Mouse (Mus musculus) stomach, postnatal 0 days (tissue): ENCODE results near the gene Klf12. TPM values are rescaled to one million over a fixed set of nuclear protein-coding genes. Genes with fewer than 3 reads are reported as not detected.

Experiments
- ATAC-seq: fragments of 200-750 bp; cut with Nextera tagmentation; 2 replicates; pipeline ENCODE4 v1.8.0; 2017; ENCODE audit not compliant: low FRiP score, low TSS enrichment
- DNase-seq: peaks from one replicate; pipeline ENCODE4 v3.0.0-alpha.2; 2016; ENCODE audit warnings: low spot score
- H3K27ac ChIP-seq: fragments of 300-500 bp; sonication (generic); replicated peaks from 2 replicates; pipeline ENCODE4 v1.5.1; 2014; ENCODE audit warnings: mild to moderate bottlenecking, control low read depth
- H3K27me3 ChIP-seq: fragments of 300-500 bp; sonication (generic); 2 replicates; pipeline ENCODE4 v1.6.1; 2014; ENCODE audit warnings: low read length; ENCODE audit not compliant: control insufficient read depth, insufficient read depth
- H3K36me3 ChIP-seq: fragments of 300-500 bp; sonication (generic); 2 replicates; pipeline ENCODE4 v1.6.1; 2014; ENCODE audit warnings: low read length, mixed read lengths; ENCODE audit not compliant: control insufficient read depth, insufficient read depth
- H3K4me1 ChIP-seq: fragments of 300-500 bp; sonication (generic); replicated peaks from 2 replicates; pipeline ENCODE4 v1.6.1; 2014; ENCODE audit warnings: antibody characterized with exemption; ENCODE audit not compliant: control insufficient read depth, insufficient read depth
- H3K4me2 ChIP-seq: fragments of 300-500 bp; sonication (generic); replicated peaks from 2 replicates; pipeline ENCODE4 v1.6.1; 2014; ENCODE audit warnings: low read depth, mild to moderate bottlenecking, control low read depth, moderate library complexity
- H3K4me3 ChIP-seq: fragments of 300-500 bp; sonication (generic); 2 replicates; pipeline ENCODE4 v1.5.1; 2014; ENCODE audit warnings: low read depth, low read length, control low read depth
- H3K9ac ChIP-seq: fragments of 300-500 bp; sonication (generic); 2 replicates; pipeline ENCODE4 v1.6.1; 2014; ENCODE audit warnings: mild to moderate bottlenecking, low read length, control low read depth, mixed read lengths
- H3K9me3 ChIP-seq: fragments of 300-500 bp; sonication (generic); 2 replicates; pipeline ENCODE4 v1.6.1; 2016; ENCODE audit warnings: low read length; ENCODE audit not compliant: control insufficient read depth
- CTCF ChIP-seq: IDR thresholded peaks from 2 replicates; pipeline ENCODE4 v1.5.1; 2016; ENCODE audit warnings: antibody characterized with exemption, low read depth, mild to moderate bottlenecking, moderate library complexity
- EP300 ChIP-seq: optimal IDR thresholded peaks from 2 replicates; pipeline ENCODE3; 2016; ENCODE audit warnings: antibody characterized with exemption
- WGBS: fragments of 180-500 bp; shearing (Covaris S2); extraction: QIAGEN DNeasy Blood & Tissue Kit; methylation state at CpG from one replicate; pipeline ENCODE4 v1.1.7; 2014; 5-methylcytosine and 5-hydroxymethylcytosine counted together
- polyA plus RNA-seq: library from polyadenylated mRNA; unstranded; fragments of >200 nt; fragmentation: Nextera tagmentation; extraction: Ambion mirVana; gene quantifications from 2 replicates; pipeline ENCODE4 v1.2.1, GENCODE M21; 2015

Klf12 gene
- polyA plus RNA-seq, 1 experiment from 2014 or later = 3.8 TPM

DNA sequence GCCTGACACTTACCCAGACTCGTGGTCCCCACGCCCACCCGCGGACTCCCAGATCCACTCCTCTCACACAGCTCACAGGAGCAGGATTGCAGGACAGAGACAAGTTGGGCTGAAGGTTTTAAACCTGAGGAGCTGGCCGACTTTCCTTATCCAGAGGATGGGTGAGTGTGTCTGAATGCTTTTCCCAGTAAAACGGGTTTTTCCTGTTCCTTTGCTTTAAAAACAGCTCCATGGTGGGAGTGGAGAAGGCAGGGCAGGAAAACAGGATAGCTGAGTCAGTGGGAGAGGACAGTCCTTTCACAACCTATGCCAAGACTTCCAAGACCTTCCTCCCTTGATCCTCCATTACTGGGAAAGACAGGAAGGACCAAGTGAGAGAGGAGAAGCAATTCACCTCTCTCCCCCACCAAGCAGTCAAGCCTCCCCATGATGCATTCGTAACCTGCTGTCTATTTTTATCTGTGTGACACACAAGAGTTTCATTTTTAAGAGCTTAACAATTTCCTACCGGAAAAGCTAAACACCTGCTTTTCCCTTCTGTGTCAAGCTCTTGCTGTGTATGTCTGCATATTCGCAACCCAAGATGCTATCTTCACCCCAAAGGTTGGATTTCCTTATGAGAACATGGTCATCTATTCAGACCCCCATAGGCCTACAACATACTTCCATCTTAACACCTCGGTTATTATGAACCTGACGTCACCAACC lies 94.8 kb downstream of the Klf12 start:
- Histone ChIP-seq H3K9ac (no peak overlapping the region), H3K27me3 (no peaks in the 10 kb centered on the region), H3K4me1 (no peaks in the 10 kb centered on the region; the same call in 1 of the 2 replicates), H3K9me3 (no peaks in the 10 kb centered on the region), H3K4me2 (no peak overlapping the region), H3K27ac (no peak overlapping the region), H3K4me3 (no peak overlapping the region), H3K36me3 (no peaks in the 10 kb centered on the region)
- no peak for ATAC-seq
- 66% methylated on average over 11 of the region's 11 CpGs for WGBS
- peak; percentile 58 for TF ChIP-seq EP300
- TF ChIP-seq CTCF = no peak
- no peak for DNase-seq

DNA sequence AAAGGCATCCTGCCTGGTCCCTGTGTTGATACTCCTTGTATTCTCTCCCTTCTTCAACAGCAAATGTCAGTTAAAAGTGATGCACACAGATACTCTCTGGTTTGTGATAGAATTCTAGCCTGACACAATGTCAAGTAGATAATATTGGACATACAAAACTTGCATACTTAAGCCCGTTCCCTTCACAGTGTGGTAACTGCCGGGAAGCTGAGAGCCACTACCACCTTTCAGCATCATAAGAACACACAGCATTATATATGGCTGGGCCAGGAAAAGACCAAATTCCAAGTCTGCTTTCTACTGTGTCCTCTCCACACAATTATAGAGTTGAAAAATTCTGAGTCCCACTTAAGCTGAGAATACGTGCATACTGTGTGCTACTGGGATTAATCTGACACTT lies 97.1 kb downstream of the Klf12 start:
- 89% methylated on average over 3 of the region's 3 CpGs for WGBS
- Histone ChIP-seq H3K27me3 (no peaks in the 10 kb centered on the region), H3K9ac (no peak overlapping the region), H3K9me3 (no peaks in the 10 kb centered on the region), H3K27ac (no peak overlapping the region), H3K4me1 (no peaks in the 10 kb centered on the region; the same call in 1 of the 2 replicates), H3K4me3 (no peak overlapping the region), H3K36me3 (no peaks in the 10 kb centered on the region), H3K4me2 (no peak overlapping the region)
- TF ChIP-seq CTCF = no peak
- no peak for TF ChIP-seq EP300
- no peak for DNase-seq
- no peak for ATAC-seq

DNA sequence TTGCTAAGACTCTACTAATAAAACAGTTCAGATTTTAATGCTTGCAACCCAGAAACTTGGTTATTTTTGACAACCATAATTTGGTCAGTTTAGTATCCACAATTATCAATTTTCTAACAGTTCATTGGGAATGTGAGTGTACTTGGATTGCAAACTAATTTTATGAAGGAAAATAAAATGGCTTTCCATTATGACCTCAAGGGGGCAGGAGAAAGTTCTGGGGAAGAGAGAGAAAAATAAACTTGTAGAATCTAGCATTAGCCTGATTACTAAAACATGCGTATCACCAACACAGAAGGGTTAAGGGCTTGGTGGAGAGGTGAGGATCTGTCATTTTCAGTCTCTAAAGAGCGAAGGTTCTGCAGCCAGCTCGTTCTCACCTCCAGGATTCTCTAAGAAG lies 106.7 kb downstream of the Klf12 start:
- Histone ChIP-seq H3K9ac (no peak overlapping the region), H3K27ac (no peak overlapping the region), H3K9me3 (no peaks in the 10 kb centered on the region), H3K4me1 (0 out of 2 replicates have a peak, but pooled peaks cover 3% of the 10 kb centered on the region), H3K36me3 (no peaks in the 10 kb centered on the region), H3K27me3 (no peaks in the 10 kb centered on the region), H3K4me2 (no peak overlapping the region), H3K4me3 (no peak overlapping the region)
- DNase-seq (no peak), ATAC-seq (no peak)
- TF ChIP-seq EP300 = no peak
- peak; percentile 62 for TF ChIP-seq CTCF
- WGBS = 74% methylated on average over 3 of the region's 3 CpGs

DNA sequence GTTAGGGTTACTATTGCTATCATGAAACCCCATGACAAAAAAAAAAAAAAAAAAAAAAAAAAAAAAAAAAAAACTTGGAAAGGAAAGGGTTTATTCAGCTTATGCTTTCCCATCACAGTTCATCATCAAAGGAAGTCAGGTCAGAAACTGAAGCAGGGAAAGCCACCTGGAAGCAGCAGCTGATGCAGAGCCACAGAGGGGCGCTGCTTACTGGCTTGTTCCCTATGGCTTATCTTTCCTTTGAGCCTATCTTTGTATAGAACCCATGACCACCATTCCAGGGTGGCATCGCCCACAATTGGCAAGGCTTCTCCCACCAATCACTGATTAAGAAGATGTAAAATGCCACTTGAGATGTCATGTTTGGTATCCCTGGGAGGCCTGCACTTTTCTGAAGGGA lies 119.4 kb downstream of the Klf12 start:
- H3K36me3 ChIP-seq = no peaks in the 10 kb centered on the region
- H3K9me3 ChIP-seq = no peaks in the 10 kb centered on the region
- no peaks in the 10 kb centered on the region for H3K4me1 ChIP-seq
- ATAC-seq = no peak
- DNase-seq = no peak
- no peak overlapping the region for H3K4me3 ChIP-seq
- WGBS = 89% methylated on average over 2 of the region's 2 CpGs
- H3K27ac ChIP-seq = no peak overlapping the region
- no peaks in the 10 kb centered on the region for H3K27me3 ChIP-seq
- no peak overlapping the region for H3K4me2 ChIP-seq
- no peak overlapping the region for H3K9ac ChIP-seq
- TF ChIP-seq EP300 = no peak

DNA sequence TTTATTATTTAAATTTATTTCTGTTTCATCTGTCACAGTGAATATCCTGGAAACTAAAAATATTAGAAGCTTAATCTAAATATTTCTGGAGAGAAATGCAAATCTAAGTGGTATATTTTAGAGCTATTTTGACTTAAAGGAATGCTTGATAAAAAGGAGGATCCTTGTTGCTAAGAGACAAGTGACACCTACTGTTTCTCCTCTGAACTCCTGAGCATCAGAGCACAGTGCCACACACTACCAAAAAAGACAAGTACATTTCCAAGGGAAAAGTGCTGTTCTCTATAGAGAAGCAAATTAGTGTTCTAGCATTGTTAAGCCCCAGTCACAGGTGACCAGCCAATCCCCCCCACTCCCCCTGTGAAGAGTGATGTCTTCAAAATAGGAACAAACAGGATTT lies 127.8 kb downstream of the Klf12 start:
- TF ChIP-seq CTCF = no peak
- TF ChIP-seq EP300 = no peak
- DNase-seq = no peak
- no peak overlapping the region for H3K9ac ChIP-seq
- H3K4me2 ChIP-seq = no peak overlapping the region
- no peaks in the 10 kb centered on the region for H3K4me1 ChIP-seq
- no peaks in the 10 kb centered on the region for H3K27me3 ChIP-seq
- H3K4me3 ChIP-seq = no peak overlapping the region
- no peaks in the 10 kb centered on the region for H3K36me3 ChIP-seq
- no peak overlapping the region for H3K27ac ChIP-seq
- no peak for ATAC-seq
- H3K9me3 ChIP-seq = no peaks in the 10 kb centered on the region

DNA sequence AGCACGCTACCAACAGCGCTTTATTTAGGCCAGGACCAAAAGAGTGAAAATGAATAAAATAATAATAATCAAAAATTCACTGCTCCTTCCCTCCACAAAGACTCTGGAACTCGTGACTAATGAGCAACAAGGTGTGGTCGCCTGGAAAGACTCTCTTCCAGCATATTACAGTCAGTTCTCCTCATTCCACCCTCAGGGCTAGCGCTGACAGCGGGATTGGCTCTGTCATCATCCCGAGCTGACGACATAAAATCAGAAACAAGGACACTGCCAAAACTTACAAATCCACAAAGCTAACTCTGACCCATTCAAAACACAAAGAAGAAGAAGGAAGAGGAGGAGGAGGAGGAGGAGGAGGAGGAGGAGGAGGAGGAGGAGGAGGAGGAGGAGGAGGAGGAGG lies 136.8 kb downstream of the Klf12 start:
- Histone ChIP-seq H3K36me3 (no peaks in the 10 kb centered on the region), H3K4me3 (no peak overlapping the region), H3K9me3 (no peaks in the 10 kb centered on the region), H3K27ac (no peak overlapping the region), H3K4me1 (no peaks in the 10 kb centered on the region), H3K4me2 (no peak overlapping the region), H3K9ac (no peak overlapping the region), H3K27me3 (no peaks in the 10 kb centered on the region)
- DNase-seq = no peak
- WGBS = 79% methylated on average over 8 of the region's 8 CpGs
- TF ChIP-seq CTCF (no peak), EP300 (no peak)
- ATAC-seq = no peak
